Mouse (Mus musculus) liver, embryonic 14.5 days (tissue): ENCODE data around the gene Pml. TPM values are rescaled to one million over a fixed set of nuclear protein-coding genes. Genes with fewer than 3 reads are reported as not detected.

Experiments used
- ATAC-seq: fragments of 200-750 bp; cut with Nextera tagmentation; 2 replicates; pipeline ENCODE4 v1.8.0; 2017; ENCODE audit warnings: moderate number of reproducible peaks, mild to moderate bottlenecking, moderate library complexity; ENCODE audit not compliant: insufficient read depth
- DNase-seq, 3 experiments: peaks; one replicate each; pipeline ENCODE4 v3.0.0-alpha.2; 2012 to 2013; ENCODE audit warnings: low read depth in 3 of 3, low spot score in 3 of 3
- H3K27ac ChIP-seq: fragments of 300-500 bp; sonication (generic); 2 replicates; pipeline ENCODE4 v1.5.1; 2014; ENCODE audit warnings: moderate library complexity, mild to moderate bottlenecking, control low read depth, inconsistent platforms
- H3K27me3 ChIP-seq: fragments of 300-500 bp; sonication (generic); 2 replicates; pipeline ENCODE4 v1.6.1; 2014; ENCODE audit warnings: mild to moderate bottlenecking, low read length, moderate library complexity; ENCODE audit not compliant: control insufficient read depth, insufficient read depth
- H3K36me3 ChIP-seq: fragments of 300-500 bp; sonication (generic); replicated peaks from 2 replicates; pipeline ENCODE4 v1.6.1; 2014; ENCODE audit warnings: low read depth; ENCODE audit not compliant: control insufficient read depth, insufficient read depth
- H3K4me1 ChIP-seq, 2 experiments: fragments of 200-500 bp in 1 of 2; fragments of 300-500 bp in 1 of 2; sonication (generic) in 1 of 2; replicated peaks; 2 replicates each; pipeline ENCODE4 v1.6.1; 2012 to 2014; ENCODE audit warnings: antibody characterized with exemption in 1 of 2, inconsistent platforms in 1 of 2, low read length in 1 of 2; ENCODE audit not compliant: control insufficient read depth in 2 of 2, insufficient read depth in 2 of 2
- H3K4me2 ChIP-seq: fragments of 300-500 bp; sonication (generic); 2 replicates; pipeline ENCODE4 v1.6.1; 2014; ENCODE audit warnings: low read depth, mild to moderate bottlenecking, control low read depth, moderate library complexity
- H3K4me3 ChIP-seq, 2 experiments: fragments of 200-500 bp in 1 of 2; fragments of 300-500 bp in 1 of 2; sonication (generic) in 1 of 2; 2 replicates each; pipeline ENCODE4 v1.5.1; 2012 to 2014; ENCODE audit warnings: low read depth in 2 of 2, low read length in 2 of 2, mild to moderate bottlenecking in 2 of 2, control low read depth in 1 of 2, inconsistent platforms in 1 of 2, moderate library complexity in 1 of 2; ENCODE audit not compliant: insufficient read depth in 1 of 2
- H3K9ac ChIP-seq: fragments of 300-500 bp; sonication (generic); replicated peaks from 2 replicates; pipeline ENCODE4 v1.6.1; 2014; ENCODE audit warnings: mild to moderate bottlenecking, control low read depth, moderate library complexity
- H3K9me3 ChIP-seq: fragments of 300-500 bp; sonication (generic); 2 replicates; pipeline ENCODE4 v1.6.1; 2016; ENCODE audit warnings: low read length, mixed read lengths; ENCODE audit not compliant: control insufficient read depth
- CTCF ChIP-seq: IDR thresholded peaks from 2 replicates; pipeline ENCODE4 v1.5.1; 2016; ENCODE audit warnings: antibody characterized with exemption, low read depth, control low read depth
- EP300 ChIP-seq: IDR thresholded peaks from 2 replicates; pipeline ENCODE4 v1.6.1; 2016; ENCODE audit warnings: antibody characterized with exemption, low read depth
- WGBS: fragments of 180-500 bp; shearing (Covaris S2); extraction: QIAGEN DNeasy Blood & Tissue Kit; methylation state at CpG from one replicate; pipeline ENCODE4 v1.1.7; 2014; ENCODE audit not compliant: insufficient replicate concordance; 5-methylcytosine and 5-hydroxymethylcytosine counted together
- polyA plus RNA-seq, 2 experiments: library from polyadenylated mRNA; depleted of rRNA in 1 of 2; stranded (reverse) in 1 of 2; unstranded in 1 of 2; fragments of >200 nt; fragmentation: Nextera tagmentation in 1 of 2; extraction: Ambion mirVana in 1 of 2; gene quantifications; 2 replicates each; pipeline versions ENCODE4 v1.2.1 to v1.2.3; 2012 to 2014

Gene Pml
- polyA plus RNA-seq, 2 experiments = 17.1 to 17.6 TPM

GRCm38 (mm10) chr9:58268384-58269313, 19.1 kb upstream of the Pml start:
- TF ChIP-seq EP300 (no peak), CTCF (peak; percentile 83)
- Histone ChIP-seq H3K4me2 (no peak overlapping the region), H3K27ac (no peak overlapping the region), H3K4me3 (no peak overlapping the region), H3K4me1 (peaks cover 0 to 10% of the 10 kb centered on the region in 2 experiments; a peak in 2 of 4 replicates), H3K27me3 (no peaks in the 10 kb centered on the region), H3K9me3 (no peaks in the 10 kb centered on the region), H3K9ac (no peak overlapping the region), H3K36me3 (no peaks in the 10 kb centered on the region)
- ATAC-seq (no peak), DNase-seq (peak in 2 of 3 experiments; percentile 53 to 60)
- 35% methylated on average over 12 of the region's 12 CpGs for WGBS

- Histone ChIP-seq H3K4me1 (peaks cover 0 to 10% of the 10 kb centered on the region in 2 experiments; a peak in 2 of 4 replicates), H3K4me2 (no peak overlapping the region), H3K4me3 (no peak overlapping the region), H3K27ac (peak overlapping the region; percentile 12; the same call in 1 of the 2 replicates), H3K27me3 (no peaks in the 10 kb centered on the region), H3K9me3 (no peaks in the 10 kb centered on the region), H3K36me3 (no peaks in the 10 kb centered on the region), H3K9ac (no peak overlapping the region)
- ATAC-seq = no peak
- 53% methylated on average over 3 of the region's 3 CpGs for WGBS
- no peak for DNase-seq
- TF ChIP-seq CTCF = no peak
- no peak for TF ChIP-seq EP300
These were observed 17.5 kb upstream of the Pml start for GRCm38 (mm10) chr9:58267046-58267445.

- Histone ChIP-seq H3K27me3 (no peaks in the 10 kb centered on the region), H3K9ac (no peak overlapping the region), H3K4me3 (no peak overlapping the region), H3K4me1 (peaks cover 0 to 10% of the 10 kb centered on the region in 2 experiments; a peak in 2 of 4 replicates), H3K9me3 (no peaks in the 10 kb centered on the region), H3K27ac (peak overlapping the region; percentile 12; the same call in 1 of the 2 replicates), H3K4me2 (no peak overlapping the region), H3K36me3 (no peaks in the 10 kb centered on the region)
- DNase-seq (no peak), ATAC-seq (no peak)
- WGBS = 11% methylated on average over 4 of the region's 4 CpGs
- TF ChIP-seq EP300 = no peak
- no peak for TF ChIP-seq CTCF
These were observed 17.0 kb upstream of the Pml start for GRCm38 (mm10) chr9:58266571-58267011.

GRCm38 (mm10) chr9:58265368-58265767, 15.8 kb upstream of the Pml start:
- Histone ChIP-seq H3K27me3 (no peaks in the 10 kb centered on the region), H3K9me3 (no peaks in the 10 kb centered on the region), H3K27ac (no peak overlapping the region), H3K4me1 (peaks cover 0 to 10% of the 10 kb centered on the region in 2 experiments; a peak in 2 of 4 replicates), H3K4me3 (no peak overlapping the region), H3K36me3 (no peaks in the 10 kb centered on the region), H3K9ac (no peak overlapping the region), H3K4me2 (no peak overlapping the region)
- ATAC-seq = no peak
- no peak for DNase-seq
- no peak for TF ChIP-seq CTCF
- no peak for TF ChIP-seq EP300
- WGBS = 44% methylated on average over 3 of the region's 3 CpGs

GRCm38 (mm10) chr9:58262507-58262906, 12.9 kb upstream of the Pml start:
- no peaks in the 10 kb centered on the region for H3K36me3 ChIP-seq
- H3K27me3 ChIP-seq = no peaks in the 10 kb centered on the region
- no peaks in the 10 kb centered on the region for H3K9me3 ChIP-seq
- WGBS = 76% methylated on average over 5 of the region's 5 CpGs
- TF ChIP-seq EP300 (no peak), CTCF (no peak)
- peaks cover 0 to 8% of the 10 kb centered on the region in 2 experiments; a peak in 2 of 4 replicates for H3K4me1 ChIP-seq
- no peak overlapping the region for H3K9ac ChIP-seq
- ATAC-seq (no peak), DNase-seq (no peak)
- H3K27ac ChIP-seq = no peak overlapping the region
- no peak overlapping the region for H3K4me3 ChIP-seq
- no peak overlapping the region for H3K4me2 ChIP-seq
